Mouse (Mus musculus): ENCODE results near the gene Tmem117. TPM values are rescaled to one million over a fixed set of nuclear protein-coding genes. Genes with fewer than 3 reads are reported as not detected.

Tmem117 gene
- total RNA-seq, 2 experiments from 2014 or later: 10.5 to 11.4 TPM

- DNase-seq (ENCODE audit: low spot score in 2 of 2): no peak
- intact Hi-C loops (cut with DNase I): no loop called here
Observed at GRCm38 (mm10) chr15:94638207-94638606, 9.2 kb downstream of the Tmem117 start.

GRCm38 (mm10) chr15:94639126-94639525, 10.1 kb downstream of the Tmem117 start:
- intact Hi-C loops (cut with DNase I): no loop called here
- DNase-seq (ENCODE audit: low spot score in 2 of 2): no peak

GRCm38 (mm10) chr15:94646012-94646411, 17.0 kb downstream of the Tmem117 start:
- intact Hi-C loops (cut with DNase I): no loop called here
- DNase-seq (ENCODE audit: low spot score in 2 of 2): no peak

- no peak for DNase-seq (ENCODE audit: low spot score in 2 of 2)
- intact Hi-C loops (cut with DNase I): no loop called here
Observed at GRCm38 (mm10) chr15:94648430-94648829, 19.4 kb downstream of the Tmem117 start.

- DNase-seq (ENCODE audit: low spot score in 2 of 2): no peak
- intact Hi-C loops (cut with DNase I): no loop called here
Observed at GRCm38 (mm10) chr15:94649071-94649765, 20.2 kb downstream of the Tmem117 start.

GRCm38 (mm10) chr15:94649766-94650120, 20.7 kb downstream of the Tmem117 start:
- intact Hi-C loops (cut with DNase I): no loop called here
- DNase-seq (ENCODE audit: low spot score in 2 of 2): no peak

GRCm38 (mm10) chr15:94651350-94651749, 22.3 kb downstream of the Tmem117 start:
- no peak for DNase-seq (ENCODE audit: low spot score in 2 of 2)
- intact Hi-C loops (cut with DNase I): no loop called here

GRCm38 (mm10) chr15:94651969-94652842, 23.2 kb downstream of the Tmem117 start:
- peak; percentile 47 to 67 for DNase-seq (ENCODE audit: low spot score in 2 of 2)
- intact Hi-C loops (cut with DNase I): no loop called here

- no peak for DNase-seq (ENCODE audit: low spot score in 2 of 2)
- intact Hi-C loops (cut with DNase I): no loop called here
Observed at GRCm38 (mm10) chr15:94652843-94653206, 23.8 kb downstream of the Tmem117 start.

- DNase-seq (ENCODE audit: low spot score in 2 of 2): no peak
- intact Hi-C loops (cut with DNase I): no loop called here
Observed at GRCm38 (mm10) chr15:94655811-94656323, 26.8 kb downstream of the Tmem117 start.

- intact Hi-C loops (cut with DNase I): no loop called here
- DNase-seq (ENCODE audit: low spot score in 2 of 2): no peak
Observed at GRCm38 (mm10) chr15:94657882-94658281, 28.9 kb downstream of the Tmem117 start.

GRCm38 (mm10) chr15:94658392-94659111, 29.5 kb downstream of the Tmem117 start:
- no peak for DNase-seq (ENCODE audit: low spot score in 2 of 2)
- intact Hi-C loops (cut with DNase I): no loop called here

- intact Hi-C loops (cut with DNase I): no loop called here
- no peak for DNase-seq (ENCODE audit: low spot score in 2 of 2)
Observed at GRCm38 (mm10) chr15:94659112-94659437, 30.0 kb downstream of the Tmem117 start.

GRCm38 (mm10) chr15:94660913-94661312, 31.9 kb downstream of the Tmem117 start:
- DNase-seq (ENCODE audit: low spot score in 2 of 2): no peak
- intact Hi-C loops (cut with DNase I): loop anchor here (2.0 kb wide), 1 partner anchor 104 kb away; no protein-coding TSS in a partner anchor

- intact Hi-C loops (cut with DNase I): loop anchor here (2.0 kb wide), 1 partner anchor 105 kb away; no protein-coding TSS in a partner anchor
- DNase-seq (ENCODE audit: low spot score in 2 of 2): peak in 1 of 2 experiments; percentile 53
Observed at GRCm38 (mm10) chr15:94661398-94661797, 32.4 kb downstream of the Tmem117 start.

GRCm38 (mm10) chr15:94664612-94665011, 35.6 kb downstream of the Tmem117 start:
- intact Hi-C loops (cut with DNase I): no loop called here
- no peak for DNase-seq (ENCODE audit: low spot score in 2 of 2)

GRCm38 (mm10) chr15:94681135-94681534, 52.1 kb downstream of the Tmem117 start:
- intact Hi-C loops (cut with DNase I): no loop called here
- no peak for DNase-seq (ENCODE audit: low spot score in 2 of 2)

- no peak for DNase-seq (ENCODE audit: low spot score in 2 of 2)
- intact Hi-C loops (cut with DNase I): no loop called here
Observed at GRCm38 (mm10) chr15:94684269-94684668, 55.2 kb downstream of the Tmem117 start.

- intact Hi-C loops (cut with DNase I): no loop called here
- no peak for DNase-seq (ENCODE audit: low spot score in 2 of 2)
Observed at GRCm38 (mm10) chr15:94687176-94687575, 58.1 kb downstream of the Tmem117 start.

GRCm38 (mm10) chr15:94687629-94688028, 58.6 kb downstream of the Tmem117 start:
- intact Hi-C loops (cut with DNase I): no loop called here
- peak in 1 of 2 experiments; percentile 13 for DNase-seq (ENCODE audit: low spot score in 2 of 2)
